Mouse (Mus musculus) hindbrain, embryonic 16.5 days (tissue): ENCODE data around the gene Olfr1048. TPM values are rescaled to one million over a fixed set of nuclear protein-coding genes. Genes with fewer than 3 reads are reported as not detected.

Experiments
- polyA plus RNA-seq: library from polyadenylated mRNA; unstranded; fragments of >200 nt; fragmentation: Nextera tagmentation; extraction: Ambion mirVana; gene quantifications from 2 replicates; pipeline ENCODE4 v1.2.1, GENCODE M21; 2015

Gene Olfr1048
- polyA plus RNA-seq, 1 experiment from 2014 or later: not detected

Other genes with a start within 250 kb of the Olfr1048 start
- not detected in 2 replicates for gene Olfr1031, start 250.0 kb downstream of the Olfr1048 start, polyA plus RNA-seq
- not detected in 2 replicates for gene Olfr1032, start 234.7 kb downstream of the Olfr1048 start, polyA plus RNA-seq
- 0.69 TPM in 2 replicates for gene Olfr1033, start 219.7 kb downstream of the Olfr1048 start, polyA plus RNA-seq
- gene Olfr1034, start 194.4 kb downstream of the Olfr1048 start, polyA plus RNA-seq: not detected in 2 replicates
- not detected in 2 replicates for gene Olfr1036, start 166.3 kb downstream of the Olfr1048 start, polyA plus RNA-seq
- not detected in 2 replicates for gene Olfr1037, start 152.9 kb downstream of the Olfr1048 start, polyA plus RNA-seq
- not detected in 2 replicates for gene Olfr1039, start 104.4 kb downstream of the Olfr1048 start, polyA plus RNA-seq
- gene Olfr1040, start 93.6 kb downstream of the Olfr1048 start, polyA plus RNA-seq: not detected in 2 replicates
- gene Olfr1042, start 78.5 kb downstream of the Olfr1048 start, polyA plus RNA-seq: not detected in 2 replicates
- not detected in 2 replicates for gene Olfr1043, start 72.8 kb downstream of the Olfr1048 start, polyA plus RNA-seq
- gene Olfr1044, start 62.5 kb downstream of the Olfr1048 start, polyA plus RNA-seq: not detected in 2 replicates
- gene Olfr52, start 54.6 kb downstream of the Olfr1048 start, polyA plus RNA-seq: not detected in 2 replicates
- gene Olfr1045, start 37.3 kb downstream of the Olfr1048 start, polyA plus RNA-seq: not detected in 2 replicates
- gene Olfr1046, start 21.0 kb downstream of the Olfr1048 start, polyA plus RNA-seq: not detected in 2 replicates
- gene Olfr1047, start 8.9 kb downstream of the Olfr1048 start, polyA plus RNA-seq: not detected in 2 replicates
- gene Olfr1049, start 18.0 kb upstream of the Olfr1048 start, polyA plus RNA-seq: not detected in 2 replicates
- not detected in 2 replicates for gene Olfr1051, start 38.8 kb upstream of the Olfr1048 start, polyA plus RNA-seq
- not detected in 2 replicates for gene Olfr1052, start 52.2 kb upstream of the Olfr1048 start, polyA plus RNA-seq
- not detected in 2 replicates for gene Olfr1053, start 75.0 kb upstream of the Olfr1048 start, polyA plus RNA-seq
- gene Olfr1054, start 95.1 kb upstream of the Olfr1048 start, polyA plus RNA-seq: not detected in 2 replicates
- gene Olfr1055, start 110.0 kb upstream of the Olfr1048 start, polyA plus RNA-seq: not detected in 2 replicates
- gene Olfr1056, start 122.2 kb upstream of the Olfr1048 start, polyA plus RNA-seq: not detected in 2 replicates
- gene Olfr1057, start 138.1 kb upstream of the Olfr1048 start, polyA plus RNA-seq: not detected in 2 replicates
- gene Olfr1058, start 148.3 kb upstream of the Olfr1048 start, polyA plus RNA-seq: not detected in 2 replicates
- not detected in 2 replicates for gene Olfr1061, start 173.8 kb upstream of the Olfr1048 start, polyA plus RNA-seq
- gene Olfr1062, start 186.5 kb upstream of the Olfr1048 start, polyA plus RNA-seq: not detected in 2 replicates
- not detected in 2 replicates for gene Olfr1065, start 210.3 kb upstream of the Olfr1048 start, polyA plus RNA-seq
- gene Olfr1066, start 216.0 kb upstream of the Olfr1048 start, polyA plus RNA-seq: not detected in 2 replicates
- gene Olfr228, start 247.1 kb upstream of the Olfr1048 start, polyA plus RNA-seq: not detected in 2 replicates